Comparison of ENCODE assay signal across 15 mouse cellular contexts in the genomic region with DNA sequence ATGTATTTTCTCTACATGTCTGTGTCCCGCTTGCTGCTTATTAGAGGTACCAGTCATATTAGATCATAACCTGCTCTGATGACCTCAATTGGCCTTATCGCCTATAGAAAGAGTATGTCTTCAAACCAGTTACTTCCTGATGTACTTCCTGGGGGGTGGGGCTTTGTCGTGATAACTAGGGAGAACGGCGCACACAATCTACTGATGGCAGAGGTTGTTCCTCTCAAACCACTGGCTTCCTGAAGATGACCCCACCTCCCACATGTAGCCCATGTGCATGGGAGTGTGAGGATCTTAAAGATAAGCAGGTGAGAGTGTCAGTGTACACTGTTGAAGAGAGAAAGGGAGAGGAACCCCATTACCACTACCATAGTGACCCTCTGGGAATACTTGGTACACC.
"Had no signal": no experiment of that assay in that cellular context is flagged by ENCODE, and none has a peak within 500 bp of the region (broad histone marks: within the 10 kb centered on the region; RNA-seq: fewer than 3 reads in every experiment).

No protein-coding gene starts in this region.

- ATAC-seq: intestine, embryonic 16.5 days had no signal

- DNase-seq: kidney, adult 2 months; kidney, postnatal 14 days; lung, postnatal 14 days; midbrain, embryonic 14.5 days; right cerebral cortex, postnatal 14 days; thymus, adult 2 months; thymus, postnatal 25 days had no signal

- H3K36me3 ChIP-seq: kidney, embryonic 15.5 days; limb, embryonic 15.5 days; lung, embryonic 15.5 days; midbrain, embryonic 10.5 days; neural tube, embryonic 12.5 days; stomach, embryonic 15.5 days had no signal

- H3K9me3 ChIP-seq: kidney, embryonic 15.5 days; limb, embryonic 15.5 days; lung, embryonic 15.5 days; midbrain, embryonic 10.5 days; neural tube, embryonic 12.5 days; stomach, embryonic 15.5 days had no signal

- H3K4me2 ChIP-seq: kidney, embryonic 15.5 days; limb, embryonic 15.5 days; lung, embryonic 15.5 days; neural tube, embryonic 12.5 days; stomach, embryonic 15.5 days had no signal

- H3K9ac ChIP-seq: kidney, embryonic 15.5 days; limb, embryonic 15.5 days; lung, embryonic 15.5 days; neural tube, embryonic 12.5 days; stomach, embryonic 15.5 days had no signal

- H3K27ac ChIP-seq: kidney, embryonic 15.5 days; left cerebral cortex, adult 2 months; limb, embryonic 15.5 days; lung, embryonic 15.5 days; midbrain, embryonic 10.5 days; neural tube, embryonic 12.5 days; stomach, embryonic 15.5 days had no signal

- H3K4me1 ChIP-seq: neural tube, embryonic 12.5 days; stomach, embryonic 15.5 days had no signal

- H3K4me3 ChIP-seq: kidney, embryonic 15.5 days; left cerebral cortex, adult 2 months; limb, embryonic 15.5 days; lung, embryonic 15.5 days; midbrain, embryonic 10.5 days; neural tube, embryonic 12.5 days; stomach, embryonic 15.5 days had no signal

- H3K27me3 ChIP-seq: kidney, embryonic 15.5 days; limb, embryonic 15.5 days; lung, embryonic 15.5 days; neural tube, embryonic 12.5 days; stomach, embryonic 15.5 days had no signal
